Mouse (Mus musculus) midbrain, embryonic 14.5 days (tissue): Measurements from ENCODE around the gene Mfsd14a. TPM values are rescaled to one million over a fixed set of nuclear protein-coding genes. Genes with fewer than 3 reads are reported as not detected.

Source experiments
- ATAC-seq: fragments of 200-750 bp; cut with Nextera tagmentation; 2 replicates; pipeline ENCODE4 v1.8.0; 2017; ENCODE audit warnings: moderate number of reproducible peaks, moderate library complexity; ENCODE audit not compliant: low FRiP score, low TSS enrichment
- DNase-seq: peaks from one replicate; pipeline ENCODE4 v3.0.0-alpha.2; 2015
- H3K27ac ChIP-seq: fragments of 300-500 bp; sonication (generic); replicated peaks from 2 replicates; pipeline ENCODE4 v1.5.1; 2014; ENCODE audit warnings: mild to moderate bottlenecking, low read depth, low read length, moderate library complexity
- H3K27me3 ChIP-seq: fragments of 300-500 bp; sonication (generic); 2 replicates; pipeline ENCODE4 v1.6.1; 2014; ENCODE audit warnings: low read length, control low read depth, mixed read lengths; ENCODE audit not compliant: control insufficient read depth, insufficient read depth
- H3K36me3 ChIP-seq: fragments of 300-500 bp; sonication (generic); 2 replicates; pipeline ENCODE4 v1.6.1; 2014; ENCODE audit warnings: low read length, control low read depth; ENCODE audit not compliant: control insufficient read depth, insufficient read depth
- H3K4me1 ChIP-seq: fragments of 300-500 bp; sonication (generic); 2 replicates; pipeline ENCODE4 v1.6.1; 2014; ENCODE audit warnings: mild to moderate bottlenecking, antibody characterized with exemption, low read length, control low read depth; ENCODE audit not compliant: control insufficient read depth, insufficient read depth
- H3K4me2 ChIP-seq: fragments of 300-500 bp; sonication (generic); 2 replicates; pipeline ENCODE4 v1.6.1; 2014; ENCODE audit warnings: mild to moderate bottlenecking, low read length, moderate library complexity
- H3K4me3 ChIP-seq: fragments of 300-500 bp; sonication (generic); replicated peaks from 2 replicates; pipeline ENCODE4 v1.5.1; 2014; ENCODE audit warnings: low read depth, low read length
- H3K9ac ChIP-seq: fragments of 300-500 bp; sonication (generic); replicated peaks from 2 replicates; pipeline ENCODE4 v1.6.1; 2014; ENCODE audit warnings: mild to moderate bottlenecking, low read length, moderate library complexity
- H3K9me3 ChIP-seq: fragments of 300-500 bp; sonication (generic); 2 replicates; pipeline ENCODE4 v1.6.1; 2016; ENCODE audit warnings: low read length, control low read depth, mixed read lengths; ENCODE audit not compliant: control insufficient read depth
- WGBS: fragments of 180-500 bp; shearing (Covaris S2); extraction: QIAGEN DNeasy Blood & Tissue Kit; methylation state at CpG from one replicate; pipeline ENCODE4 v1.1.7; 2014; 5-methylcytosine and 5-hydroxymethylcytosine counted together
- polyA plus RNA-seq: library from polyadenylated mRNA; unstranded; fragments of >200 nt; fragmentation: Nextera tagmentation; extraction: Ambion mirVana; gene quantifications from 2 replicates; pipeline ENCODE4 v1.2.1, GENCODE M21; 2014

Gene Mfsd14a
- polyA plus RNA-seq, 1 experiment from 2014 or later, result 75.5 TPM

GRCm38 (mm10) chr3:116642373-116642772 is 20.1 kb downstream of the Mfsd14a start:
- no peaks in the 10 kb centered on the region for H3K27me3 ChIP-seq
- H3K4me1 ChIP-seq, result no peaks in the 10 kb centered on the region
- H3K4me3 ChIP-seq, result no peak overlapping the region
- H3K9ac ChIP-seq, result no peak overlapping the region
- no peaks in the 10 kb centered on the region for H3K9me3 ChIP-seq
- ATAC-seq (no peak), DNase-seq (no peak)
- H3K4me2 ChIP-seq, result no peak overlapping the region
- H3K36me3 ChIP-seq, result peaks cover 86% of the 10 kb centered on the region
- no peak overlapping the region for H3K27ac ChIP-seq
- 97% methylated on average over 2 of the region's 2 CpGs for WGBS

- Histone ChIP-seq H3K4me1 (no peaks in the 10 kb centered on the region), H3K36me3 (peaks cover 88% of the 10 kb centered on the region), H3K27me3 (no peaks in the 10 kb centered on the region), H3K4me3 (no peak overlapping the region), H3K27ac (no peak overlapping the region), H3K9me3 (no peaks in the 10 kb centered on the region), H3K4me2 (no peak overlapping the region), H3K9ac (no peak overlapping the region)
- DNase-seq (no peak), ATAC-seq (no peak)
- 95% methylated on average over 6 of the region's 6 CpGs for WGBS
Measured at GRCm38 (mm10) chr3:116641811-116642371, 20.6 kb downstream of the Mfsd14a start.

- no peak for DNase-seq
- Histone ChIP-seq H3K4me2 (no peak overlapping the region), H3K36me3 (peaks cover 88% of the 10 kb centered on the region), H3K9ac (no peak overlapping the region), H3K27me3 (no peaks in the 10 kb centered on the region), H3K27ac (no peak overlapping the region), H3K4me1 (no peaks in the 10 kb centered on the region), H3K4me3 (no peak overlapping the region), H3K9me3 (no peaks in the 10 kb centered on the region)
- no peak for ATAC-seq
- WGBS, result 86% methylated on average over 1 of the region's 1 CpGs
Measured at GRCm38 (mm10) chr3:116640024-116640423, 22.5 kb downstream of the Mfsd14a start.

- H3K9ac ChIP-seq, result no peak overlapping the region
- peaks cover 93% of the 10 kb centered on the region for H3K36me3 ChIP-seq
- no peak overlapping the region for H3K27ac ChIP-seq
- H3K4me3 ChIP-seq, result no peak overlapping the region
- no peaks in the 10 kb centered on the region for H3K27me3 ChIP-seq
- no peaks in the 10 kb centered on the region for H3K4me1 ChIP-seq
- 95% methylated on average over 7 of the region's 7 CpGs for WGBS
- ATAC-seq (no peak), DNase-seq (no peak)
- H3K4me2 ChIP-seq, result no peak overlapping the region
- no peaks in the 10 kb centered on the region for H3K9me3 ChIP-seq
Measured at GRCm38 (mm10) chr3:116638572-116638971, 23.9 kb downstream of the Mfsd14a start.

GRCm38 (mm10) chr3:116637693-116638476 is 24.6 kb downstream of the Mfsd14a start:
- Histone ChIP-seq H3K4me2 (no peak overlapping the region), H3K36me3 (peaks cover 93% of the 10 kb centered on the region), H3K27ac (no peak overlapping the region), H3K4me1 (no peaks in the 10 kb centered on the region), H3K27me3 (no peaks in the 10 kb centered on the region), H3K9ac (no peak overlapping the region), H3K4me3 (no peak overlapping the region), H3K9me3 (no peaks in the 10 kb centered on the region)
- ATAC-seq (no peak), DNase-seq (no peak)
- 94% methylated on average over 9 of the region's 9 CpGs for WGBS

GRCm38 (mm10) chr3:116635799-116636198 is 26.7 kb downstream of the Mfsd14a start:
- Histone ChIP-seq H3K4me3 (no peak overlapping the region), H3K27me3 (no peaks in the 10 kb centered on the region), H3K9me3 (no peaks in the 10 kb centered on the region), H3K4me2 (no peak overlapping the region), H3K27ac (no peak overlapping the region), H3K36me3 (peaks cover 90% of the 10 kb centered on the region), H3K9ac (no peak overlapping the region), H3K4me1 (no peaks in the 10 kb centered on the region)
- no peak for DNase-seq
- no peak for ATAC-seq
- 73% methylated on average over 5 of the region's 5 CpGs for WGBS

GRCm38 (mm10) chr3:116634853-116635252 is 27.6 kb downstream of the Mfsd14a start:
- H3K36me3 ChIP-seq, result peaks cover 84% of the 10 kb centered on the region
- H3K9me3 ChIP-seq, result no peaks in the 10 kb centered on the region
- no peak overlapping the region for H3K4me2 ChIP-seq
- H3K4me1 ChIP-seq, result no peaks in the 10 kb centered on the region
- DNase-seq, result no peak
- H3K9ac ChIP-seq, result no peak overlapping the region
- no peak for ATAC-seq
- 94% methylated on average over 8 of the region's 8 CpGs for WGBS
- H3K27ac ChIP-seq, result no peak overlapping the region
- no peaks in the 10 kb centered on the region for H3K27me3 ChIP-seq
- no peak overlapping the region for H3K4me3 ChIP-seq

- no peaks in the 10 kb centered on the region for H3K27me3 ChIP-seq
- ATAC-seq (no peak), DNase-seq (no peak)
- no peaks in the 10 kb centered on the region for H3K9me3 ChIP-seq
- peaks cover 77% of the 10 kb centered on the region for H3K36me3 ChIP-seq
- H3K27ac ChIP-seq, result no peak overlapping the region
- no peaks in the 10 kb centered on the region for H3K4me1 ChIP-seq
- H3K9ac ChIP-seq, result no peak overlapping the region
- WGBS, result 96% methylated on average over 3 of the region's 3 CpGs
- no peak overlapping the region for H3K4me2 ChIP-seq
- no peak overlapping the region for H3K4me3 ChIP-seq
Measured at GRCm38 (mm10) chr3:116634091-116634490, 28.4 kb downstream of the Mfsd14a start.

- H3K4me1 ChIP-seq, result no peaks in the 10 kb centered on the region
- DNase-seq (no peak), ATAC-seq (no peak)
- H3K36me3 ChIP-seq, result peaks cover 69% of the 10 kb centered on the region
- H3K4me2 ChIP-seq, result no peak overlapping the region
- 94% methylated on average over 3 of the region's 3 CpGs for WGBS
- H3K4me3 ChIP-seq, result no peak overlapping the region
- no peak overlapping the region for H3K9ac ChIP-seq
- H3K27me3 ChIP-seq, result no peaks in the 10 kb centered on the region
- no peak overlapping the region for H3K27ac ChIP-seq
- H3K9me3 ChIP-seq, result no peaks in the 10 kb centered on the region
Measured at GRCm38 (mm10) chr3:116632971-116633370, 29.5 kb downstream of the Mfsd14a start.
